Mouse (Mus musculus) adrenal gland, postnatal 10 days (tissue): ENCODE data around the gene Wdfy1. TPM values are rescaled to one million over a fixed set of nuclear protein-coding genes. Genes with fewer than 3 reads are reported as not detected.

Experiments used
- DNase-seq: peaks from one replicate; pipeline ENCODE4 v3.0.0; 2021; ENCODE audit warnings: mixed read lengths
- long read RNA-seq, 2 experiments: library from polyadenylated mRNA; stranded (forward); transcript quantifications; one replicate each; pipeline ENCODE4 v2.0.0; 2021
- total RNA-seq, 2 experiments: library from RNA; stranded (reverse); gene quantifications; 2 replicates each; pipeline ENCODE4 v1.2.3; 2021

The Wdfy1 gene
- total RNA-seq = 10 to 100 TPM; 35.4 to 40.8 TPM
- long read RNA-seq, experiment 1, full-length matches to known transcripts = 48 of 63 reads
- long read RNA-seq, experiment 1, partial matches to known transcripts = 3 of 63 reads
- long read RNA-seq, experiment 1, other reads (novel, unspliced or antisense) = 12 of 63 reads
- long read RNA-seq, experiment 2, full-length matches to known transcripts = 33 of 41 reads
- long read RNA-seq, experiment 2, partial matches to known transcripts = 0 of 41 reads
- long read RNA-seq, experiment 2, other reads (novel, unspliced or antisense) = 8 of 41 reads

- DNase-seq = peak; percentile 98
These were observed at the start of gene Wdfy1, which contains the start of gene Mrpl44 for GRCm38 (mm10) chr1:79775927-79776458. Wdfy1 (minus strand) TSS chr1:79776143. Mrpl44 (plus strand) TSS chr1:79776018.

DNA sequence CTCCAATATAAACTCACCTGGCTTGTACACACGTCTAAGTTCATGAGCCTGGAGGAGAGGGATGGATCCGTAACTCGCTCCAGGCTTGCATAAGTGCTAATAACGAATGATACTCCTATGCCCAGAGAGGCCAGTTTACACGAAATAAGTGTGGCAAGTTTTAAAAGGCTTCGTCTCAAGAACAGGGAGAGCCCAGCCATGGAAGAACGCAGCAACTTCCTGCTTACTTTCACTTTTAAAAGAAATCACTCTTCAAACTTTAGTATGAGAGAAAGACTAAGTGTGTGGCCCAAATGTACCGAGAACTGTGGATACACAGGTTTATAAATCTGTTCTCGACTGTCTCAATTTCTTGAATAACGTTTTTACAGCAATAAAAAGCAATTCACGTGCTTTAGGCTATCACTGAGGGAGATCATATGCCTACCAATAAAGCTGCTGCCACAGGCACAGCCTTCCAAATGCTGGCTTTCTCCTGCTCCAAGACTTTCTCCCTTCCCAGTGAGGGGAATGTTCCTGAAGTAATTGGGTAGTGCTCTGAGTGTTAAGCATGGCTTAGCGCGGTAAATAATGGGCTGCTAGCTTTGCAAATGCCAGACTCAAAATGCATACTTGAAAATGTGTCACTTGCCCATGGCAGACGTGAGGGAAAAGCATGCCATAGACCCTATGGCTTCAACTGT, 48.1 kb upstream of the Wdfy1 start:
- DNase-seq = no peak

DNA sequence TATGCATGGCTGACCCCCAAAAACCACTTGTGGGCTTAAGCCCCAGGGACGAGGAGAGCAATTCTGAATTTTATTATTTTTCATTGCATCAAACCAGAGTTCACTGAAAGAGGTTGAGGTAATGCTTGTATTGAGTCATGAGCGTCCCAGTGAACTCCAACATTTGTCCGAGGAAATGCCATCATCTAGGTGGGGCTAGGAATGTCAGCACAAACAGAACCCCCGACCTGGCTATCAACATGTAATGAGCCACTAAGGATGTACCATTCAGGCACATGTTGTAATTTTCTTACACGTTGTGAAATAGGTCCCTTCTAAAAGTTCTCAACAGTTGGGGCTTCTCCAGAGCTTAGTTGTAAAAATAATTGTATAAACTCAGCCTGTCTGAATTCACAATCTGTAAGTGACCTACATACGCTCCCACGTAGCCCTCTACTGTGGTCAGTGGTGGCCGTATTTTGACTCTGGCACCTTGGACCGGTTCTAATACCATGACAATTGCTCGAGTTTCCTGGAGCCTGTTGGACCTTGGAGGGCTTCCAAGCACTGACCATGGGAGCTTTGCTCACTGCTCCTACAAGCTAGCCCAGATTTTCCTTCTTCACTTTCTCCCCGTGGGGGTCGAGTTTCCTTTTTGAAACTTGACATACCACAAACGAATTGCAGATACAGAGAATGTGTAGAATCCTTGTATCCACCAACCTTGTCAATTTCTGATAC, 47.0 kb upstream of the Wdfy1 start:
- peak; percentile 66 for DNase-seq

GRCm38 (mm10) chr1:79819296-79819879, 43.4 kb upstream of the Wdfy1 start:
- peak; percentile 13 for DNase-seq

- no peak for DNase-seq
These were observed 39.5 kb upstream of the Wdfy1 start for GRCm38 (mm10) chr1:79815446-79815845.

GRCm38 (mm10) chr1:79809447-79809846, 33.5 kb upstream of the Wdfy1 start:
- DNase-seq = no peak

GRCm38 (mm10) chr1:79806865-79807264, 30.9 kb upstream of the Wdfy1 start:
- no peak for DNase-seq

GRCm38 (mm10) chr1:79803614-79804013, 27.7 kb upstream of the Wdfy1 start:
- no peak for DNase-seq

DNA sequence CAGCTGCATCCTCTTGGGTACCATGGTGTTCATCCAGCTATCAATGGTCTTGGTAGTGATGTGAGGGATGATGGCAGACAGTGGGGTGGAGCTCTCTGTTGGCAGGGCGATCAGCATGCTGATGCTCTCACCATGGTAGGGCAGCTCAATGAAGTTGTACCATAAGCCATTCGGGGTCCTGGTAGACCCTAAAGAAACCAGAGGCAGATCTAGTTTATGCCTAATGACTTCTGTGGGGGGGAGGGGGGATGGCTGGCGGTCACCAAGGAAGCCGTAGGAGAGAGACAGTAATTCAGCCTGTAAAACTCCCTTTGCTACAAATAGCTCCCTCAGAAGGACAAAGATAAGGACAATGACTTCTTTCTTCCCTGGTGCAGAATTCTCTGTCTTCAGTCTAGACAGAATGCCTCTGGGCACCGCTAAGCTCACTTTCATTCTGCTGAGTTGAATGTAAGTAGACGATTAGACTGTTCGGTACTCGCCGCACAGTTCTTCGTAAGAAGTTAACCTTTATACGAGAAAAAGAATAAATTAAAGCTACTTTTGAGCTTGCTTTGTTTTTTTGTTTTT, 27.0 kb upstream of the Wdfy1 start:
- no peak for DNase-seq

DNA sequence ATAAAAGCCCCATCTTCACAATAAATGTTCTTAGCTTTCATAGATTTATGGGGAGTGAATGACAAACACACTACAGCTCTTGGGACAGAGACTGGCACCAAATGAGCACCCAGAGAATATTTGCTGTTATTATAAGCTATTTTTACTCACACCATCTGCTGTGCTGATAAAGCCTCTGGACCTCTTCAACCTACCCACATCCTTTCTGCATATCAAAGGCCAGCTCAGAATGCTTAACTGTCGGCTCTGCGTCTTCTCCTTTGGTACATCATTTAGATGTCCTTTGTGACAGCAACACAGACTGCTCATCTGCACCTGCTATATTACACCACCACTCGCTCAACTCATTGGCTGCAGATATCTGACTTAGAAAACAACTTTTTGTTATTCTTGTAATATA, 21.1 kb upstream of the Wdfy1 start:
- DNase-seq = no peak

DNA sequence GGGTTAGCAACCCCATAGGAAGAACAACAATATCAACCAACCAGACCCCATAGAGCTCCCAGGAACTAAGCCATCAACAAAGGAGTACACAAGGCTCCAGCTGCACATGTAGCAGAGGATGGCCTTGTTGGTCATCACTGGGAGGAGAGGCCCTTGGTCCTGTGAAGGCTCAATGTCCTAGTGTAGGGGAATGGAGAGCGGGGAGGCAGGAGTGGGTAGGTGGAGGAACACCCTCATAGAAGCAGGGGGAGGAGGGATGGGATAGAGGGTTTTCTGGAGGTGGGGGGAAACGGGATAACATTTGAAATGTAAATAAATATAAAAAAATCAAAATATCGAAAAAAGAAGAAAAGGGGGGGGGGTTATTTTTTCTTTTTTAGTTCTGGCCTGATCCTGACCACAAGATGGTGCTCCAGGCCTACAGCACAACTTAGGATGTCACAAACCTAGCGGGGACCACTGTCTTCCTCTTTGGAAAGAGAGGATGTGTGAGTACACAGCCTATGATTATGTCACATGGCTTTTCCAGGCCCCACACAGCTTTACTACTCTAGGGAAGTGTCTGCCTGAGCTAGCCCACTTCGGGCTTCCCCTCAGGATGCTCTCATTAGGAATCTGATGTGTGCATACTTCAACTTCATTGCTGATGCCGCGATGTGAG, 10.5 kb upstream of the Wdfy1 start:
- peak; percentile 30 for DNase-seq

DNA sequence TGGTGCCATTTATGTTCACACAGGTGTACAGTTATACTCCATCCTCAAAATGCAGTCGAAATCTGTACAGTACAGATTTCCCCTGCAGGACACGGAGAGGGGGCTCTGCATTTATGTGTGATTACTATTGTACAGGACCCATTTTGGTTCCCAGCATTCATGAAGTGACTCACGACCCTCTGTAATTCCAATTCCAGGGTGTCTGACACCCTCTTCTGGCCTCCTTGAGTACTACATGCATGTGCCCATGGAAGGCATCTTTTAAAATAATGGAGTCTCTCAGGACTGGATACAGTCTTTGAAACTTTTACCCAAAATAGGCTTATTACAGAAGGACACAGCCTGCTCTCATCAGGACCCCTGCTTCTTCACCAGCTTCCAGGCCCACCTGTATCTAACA, 6.5 kb upstream of the Wdfy1 start:
- DNase-seq = no peak

GRCm38 (mm10) chr1:79778011-79778410, 2.1 kb upstream of the Wdfy1 start:
- DNase-seq = no peak

GRCm38 (mm10) chr1:79774164-79774780, 1.7 kb downstream of the Wdfy1 start:
- DNase-seq = no peak

DNA sequence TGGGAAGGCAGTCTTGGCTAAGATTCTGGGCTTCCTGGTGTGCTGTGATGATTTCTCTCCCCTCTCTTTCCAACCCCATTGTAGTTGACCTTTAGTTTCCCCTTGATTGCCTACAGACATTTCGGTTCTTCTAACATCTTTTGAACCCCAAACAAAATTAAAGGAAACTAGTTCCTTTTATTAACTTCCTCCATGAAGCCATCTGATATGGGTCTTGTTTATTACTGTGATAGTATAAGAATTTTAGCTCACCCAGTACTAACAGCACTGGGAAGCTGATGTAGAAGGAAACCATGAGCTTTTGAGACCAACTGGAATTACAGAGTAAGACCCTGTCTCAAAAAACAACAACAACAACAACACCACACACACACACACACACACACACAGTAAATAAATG, 7.7 kb downstream of the Wdfy1 start:
- DNase-seq = no peak

GRCm38 (mm10) chr1:79764483-79764882, 11.5 kb downstream of the Wdfy1 start:
- DNase-seq = no peak

DNA sequence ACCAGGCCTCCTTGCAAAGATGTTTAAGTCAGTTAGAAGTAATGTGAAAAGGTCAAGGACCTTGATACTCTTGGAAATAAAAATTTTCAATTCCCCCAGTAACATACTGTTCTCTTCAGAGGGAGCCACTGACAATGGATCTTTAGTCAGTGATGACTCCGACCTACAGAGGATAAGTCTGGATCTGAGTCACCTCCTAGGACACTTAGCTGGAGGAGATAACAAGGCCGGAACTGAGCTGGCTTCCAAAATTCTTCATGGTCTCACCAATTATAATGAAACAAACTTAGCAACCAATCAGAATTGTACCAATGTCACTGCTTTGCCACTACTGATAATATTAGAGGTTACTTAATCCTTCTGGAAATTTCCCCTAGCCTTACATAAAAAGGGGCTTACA, 11.9 kb downstream of the Wdfy1 start:
- DNase-seq = no peak

- no peak for DNase-seq
These were observed 13.4 kb downstream of the Wdfy1 start for GRCm38 (mm10) chr1:79762282-79763250.

DNA sequence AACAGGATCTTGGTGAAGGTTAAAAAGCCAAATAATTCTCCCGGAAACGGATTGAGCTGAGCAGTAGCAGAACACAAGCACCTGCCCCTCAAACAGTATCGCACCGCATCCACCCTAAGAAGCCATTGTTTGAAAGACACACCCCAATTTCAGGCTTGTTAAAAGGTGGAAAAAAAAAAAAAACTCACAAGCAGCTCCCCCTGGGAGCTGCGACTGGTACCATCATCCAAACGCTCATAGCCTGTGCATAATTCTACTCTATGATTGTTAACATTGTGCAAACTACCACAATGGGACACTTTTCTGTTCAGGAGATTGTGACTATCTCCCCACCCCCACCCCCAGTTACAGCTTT, 14.0 kb downstream of the Wdfy1 start:
- DNase-seq = no peak
